Mouse (Mus musculus) lung, adult 18-20 months (tissue): Measurements from ENCODE around the gene Kcnip4.

Experiments used
- DNase-seq, 2 experiments: peaks; one replicate each; pipeline ENCODE4 v3.0.0; 2022; ENCODE audit warnings: mixed read lengths in 2 of 2

The Kcnip4 gene

GRCm38 (mm10) chr5:48371890-48372766 is 1152.6 kb downstream of the Kcnip4 start:
- peak; percentile 93 to 95 for DNase-seq

DNA sequence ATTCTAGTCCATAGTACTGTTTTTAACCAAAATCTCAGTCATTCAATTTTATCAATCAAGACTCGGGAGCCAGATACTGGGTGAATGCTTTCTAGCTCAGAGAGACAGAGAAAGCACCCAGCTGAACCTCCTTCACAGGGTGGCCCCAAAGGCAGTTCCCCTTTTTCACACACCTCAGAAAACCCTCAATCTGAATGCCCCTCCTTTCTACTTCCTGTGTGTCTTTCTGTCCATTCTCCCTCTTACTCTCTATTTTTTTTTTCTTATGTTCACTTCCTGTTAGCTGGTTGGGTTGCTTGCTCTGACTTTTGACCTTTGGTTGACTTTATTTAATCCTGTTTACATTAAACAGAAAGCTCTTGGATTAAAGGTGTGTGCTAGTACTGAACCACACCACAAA is 1175.4 kb downstream of the Kcnip4 start:
- no peak for DNase-seq

GRCm38 (mm10) chr5:48345983-48346648 is 1178.6 kb downstream of the Kcnip4 start:
- no peak for DNase-seq

- peak in 1 of 2 experiments; percentile 2 for DNase-seq
Observed at GRCm38 (mm10) chr5:48345095-48345982, 1179.4 kb downstream of the Kcnip4 start.

- no peak for DNase-seq
Observed at GRCm38 (mm10) chr5:48340808-48341433, 1183.8 kb downstream of the Kcnip4 start.
